Mouse (Mus musculus) ovary, adult 18-20 months (tissue): ENCODE results near the gene Reep3.
A peak's percentile ranks its signal among the peaks of the same experiment; 100 is the strongest.

ENCODE experiments used
- DNase-seq: peaks from one replicate; pipeline ENCODE4 v3.0.0; 2022; ENCODE audit warnings: low spot score, mixed read lengths

The Reep3 gene

GRCm38 (mm10) chr10:67109635-67110034, 12.9 kb upstream of the Reep3 start:
- no peak for DNase-seq

GRCm38 (mm10) chr10:67108096-67108495, 11.4 kb upstream of the Reep3 start:
- DNase-seq = no peak

- no peak for DNase-seq
These were observed 10.4 kb upstream of the Reep3 start for GRCm38 (mm10) chr10:67107017-67107761.

GRCm38 (mm10) chr10:67106400-67106799, 9.7 kb upstream of the Reep3 start:
- DNase-seq = no peak

- DNase-seq = no peak
These were observed 8.8 kb upstream of the Reep3 start for GRCm38 (mm10) chr10:67105331-67106217.

GRCm38 (mm10) chr10:67104543-67104942, 7.8 kb upstream of the Reep3 start:
- DNase-seq = no peak

- no peak for DNase-seq
These were observed 4.1 kb upstream of the Reep3 start for GRCm38 (mm10) chr10:67100831-67101251.

- no peak for DNase-seq
These were observed 3.4 kb upstream of the Reep3 start for GRCm38 (mm10) chr10:67100011-67100661.

GRCm38 (mm10) chr10:67099183-67099929, 2.6 kb upstream of the Reep3 start:
- DNase-seq = no peak

- no peak for DNase-seq
These were observed 1.8 kb upstream of the Reep3 start for GRCm38 (mm10) chr10:67098408-67099050.

GRCm38 (mm10) chr10:67097437-67098150, 849 bp upstream of the Reep3 start:
- no peak for DNase-seq

- DNase-seq = peak; percentile 67
These were observed 736 bp downstream of the Reep3 start, which contains the start of gene Jmjd1c for GRCm38 (mm10) chr10:67095798-67096620. Jmjd1c (plus strand) TSS chr10:67096125.

GRCm38 (mm10) chr10:67094922-67095321, 1.8 kb downstream of the Reep3 start:
- no peak for DNase-seq

- DNase-seq = no peak
These were observed 6.1 kb downstream of the Reep3 start for GRCm38 (mm10) chr10:67090611-67091010.

- DNase-seq = no peak
These were observed 9.1 kb downstream of the Reep3 start for GRCm38 (mm10) chr10:67087447-67088226.

- no peak for DNase-seq
These were observed 10.8 kb downstream of the Reep3 start for GRCm38 (mm10) chr10:67085916-67086315.

- DNase-seq = no peak
These were observed 11.6 kb downstream of the Reep3 start for GRCm38 (mm10) chr10:67085124-67085523.

GRCm38 (mm10) chr10:67083446-67084166, 13.1 kb downstream of the Reep3 start:
- DNase-seq = no peak
